Mouse (Mus musculus) frontal cortex, postnatal 36 days (tissue): Measurements from ENCODE around the gene Synpo2.

ENCODE experiments used
- DNase-seq, 2 experiments: peaks; one replicate each; pipeline ENCODE4 v3.0.0; 2022; ENCODE audit warnings: low spot score in 2 of 2

The Synpo2 gene

DNA sequence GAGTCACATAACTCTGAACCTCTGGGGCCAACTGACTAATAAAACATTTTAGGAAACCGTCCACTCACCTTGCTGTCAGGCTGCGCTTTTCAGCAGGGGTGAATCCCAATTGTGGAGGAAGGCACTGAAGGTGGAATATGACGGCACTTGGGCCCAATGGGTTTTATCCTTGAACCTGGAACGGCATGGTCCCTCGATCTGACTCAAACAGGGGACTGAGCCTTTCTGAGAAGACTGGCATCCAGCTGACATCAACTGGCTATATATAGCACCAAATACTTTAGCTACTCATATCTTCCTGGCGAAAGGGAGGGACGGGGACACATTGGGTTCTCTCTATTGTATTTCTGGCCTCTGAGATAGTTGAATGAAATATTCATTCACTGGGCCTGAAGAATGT lies 201.2 kb downstream of the Synpo2 start, which contains the start of gene Myoz2:
Gene Myoz2 (minus strand): TSS at position 264 of the 400 bp plus-strand sequence.
- DNase-seq, result no peak

DNA sequence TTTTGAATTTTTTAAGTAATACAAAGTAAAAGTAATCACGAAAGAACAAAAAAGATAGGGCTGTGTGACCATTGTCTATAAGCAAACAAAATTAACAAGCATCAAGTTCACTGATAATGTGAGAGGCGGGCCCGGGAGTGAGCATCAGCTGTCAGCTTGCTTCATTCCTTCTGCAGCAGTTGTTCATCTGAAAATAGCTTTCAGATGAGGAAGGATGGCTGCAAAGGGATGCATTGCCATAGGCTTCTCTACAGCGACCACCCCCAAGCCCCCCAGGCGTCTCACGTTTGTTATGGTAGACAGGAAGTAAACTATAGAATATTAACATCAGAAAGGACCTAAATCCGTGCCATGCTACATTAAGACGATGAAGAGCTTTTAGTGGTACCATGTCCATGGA lies 202.1 kb downstream of the Synpo2 start:
- DNase-seq, result no peak
